Mouse (Mus musculus): ENCODE results near the gene Shoc2.
"Not testable (repeated sequence)": the region's sequence is repeated elsewhere in the genome, so short reads cannot be mapped to it uniquely, and the experiment has no call there.

The Shoc2 gene

DNA sequence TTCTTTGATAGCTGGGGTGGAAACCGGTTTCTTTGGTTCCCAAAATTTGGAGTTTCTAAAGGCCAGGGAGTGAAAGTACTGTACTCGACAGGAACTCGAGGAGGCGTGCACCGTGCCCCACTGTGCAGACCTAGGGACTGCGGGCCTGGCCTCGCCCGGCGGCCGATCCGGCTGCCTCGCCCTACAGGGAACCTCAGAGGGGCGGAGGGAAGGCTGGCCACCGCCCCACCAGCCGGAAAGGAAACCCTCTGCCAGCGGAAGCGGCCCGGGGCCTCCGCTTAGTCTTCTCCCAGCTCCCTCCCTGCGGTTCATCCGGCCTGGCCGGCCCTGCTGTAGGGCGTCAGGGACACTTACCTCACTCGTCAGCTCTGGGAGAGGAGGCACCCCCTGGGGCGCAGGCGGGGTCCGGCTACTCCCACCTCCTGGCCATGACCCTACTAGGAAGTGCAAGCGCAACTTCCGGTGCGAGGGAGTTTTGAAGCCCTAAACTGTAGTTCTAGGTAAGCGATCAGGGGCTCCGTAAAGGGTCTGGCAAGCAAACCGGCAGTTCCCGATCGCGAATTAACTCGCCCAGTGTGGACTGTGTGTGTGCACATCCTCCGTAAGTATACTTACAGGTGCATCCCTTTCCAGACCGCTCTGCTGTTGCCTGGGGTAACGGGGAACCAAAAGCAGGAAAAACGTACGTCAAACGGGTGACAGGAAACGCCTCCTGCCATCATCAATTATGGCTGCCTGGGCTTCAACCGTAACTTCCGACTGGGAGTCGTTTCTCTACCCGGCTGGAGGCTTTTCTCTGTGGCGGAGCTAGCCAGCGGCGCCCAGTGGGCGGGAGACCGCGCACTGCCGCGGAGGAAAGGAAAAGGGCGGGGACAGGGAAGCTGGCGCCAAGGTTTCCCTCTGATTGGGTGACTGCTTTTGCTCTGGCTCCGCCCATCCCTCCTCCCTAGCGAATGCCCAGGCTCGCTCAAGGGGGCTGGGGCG lies at the start of gene Shoc2, which contains the start of gene Bbip1:
TSS of gene Shoc2 (plus strand) at position 505 of the 984 bp plus-strand sequence.
TSS of gene Bbip1 (minus strand) at position 826 of the 984 bp plus-strand sequence.
- peak; percentile 96 to 98 for DNase-seq

- no peak for DNase-seq
These were observed 49.5 kb upstream of the Shoc2 start for GRCm38 (mm10) chr19:53894538-53895121.

- no peak for DNase-seq
These were observed 46.1 kb upstream of the Shoc2 start for GRCm38 (mm10) chr19:53898046-53898445.

- no peak for DNase-seq
These were observed 45.6 kb upstream of the Shoc2 start for GRCm38 (mm10) chr19:53898498-53898897.

DNA sequence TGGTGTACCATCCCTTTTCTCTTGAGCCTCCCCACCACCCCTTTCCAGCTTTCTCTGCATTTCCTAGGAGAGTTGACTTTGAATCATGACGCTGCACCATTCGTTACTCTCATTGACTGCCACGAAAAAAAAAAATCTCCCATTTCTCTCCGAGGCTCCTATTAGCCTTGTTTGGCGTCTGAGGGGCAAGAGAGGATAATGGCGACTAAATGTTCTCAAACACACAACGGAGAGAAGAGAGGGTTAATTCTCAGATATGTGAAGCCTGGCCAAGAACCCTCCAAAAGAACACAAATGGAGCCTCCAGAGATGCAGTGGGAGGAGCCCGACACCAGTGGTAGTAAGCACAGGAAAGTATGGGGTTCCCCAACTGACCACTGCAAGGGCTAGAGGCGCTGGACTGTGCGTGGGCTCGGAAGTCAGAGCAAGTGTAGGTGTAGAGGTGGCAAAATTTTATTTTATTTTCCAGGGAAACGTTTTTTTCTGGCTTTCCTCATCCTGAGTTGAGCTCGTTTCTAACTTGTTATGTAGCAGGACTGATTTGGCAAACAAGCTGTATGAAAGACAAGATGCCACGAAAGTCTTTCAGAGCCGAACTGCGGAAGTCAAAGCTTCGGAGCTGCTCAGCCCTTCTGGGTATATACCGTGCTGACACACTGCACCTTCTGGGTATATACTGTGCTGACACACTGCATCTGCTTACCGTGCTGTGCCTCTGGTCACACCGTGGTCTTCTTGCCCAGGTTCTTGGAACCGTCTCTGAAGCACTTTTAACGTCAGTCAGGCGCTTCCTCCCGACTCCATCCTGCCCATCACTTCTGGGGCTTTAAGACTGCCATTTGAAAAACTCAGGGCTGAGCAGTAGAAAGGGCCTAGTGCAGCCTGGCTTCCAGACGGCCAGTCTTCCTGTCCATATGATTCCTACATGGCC lies 44.9 kb upstream of the Shoc2 start:
- DNase-seq = no peak

DNA sequence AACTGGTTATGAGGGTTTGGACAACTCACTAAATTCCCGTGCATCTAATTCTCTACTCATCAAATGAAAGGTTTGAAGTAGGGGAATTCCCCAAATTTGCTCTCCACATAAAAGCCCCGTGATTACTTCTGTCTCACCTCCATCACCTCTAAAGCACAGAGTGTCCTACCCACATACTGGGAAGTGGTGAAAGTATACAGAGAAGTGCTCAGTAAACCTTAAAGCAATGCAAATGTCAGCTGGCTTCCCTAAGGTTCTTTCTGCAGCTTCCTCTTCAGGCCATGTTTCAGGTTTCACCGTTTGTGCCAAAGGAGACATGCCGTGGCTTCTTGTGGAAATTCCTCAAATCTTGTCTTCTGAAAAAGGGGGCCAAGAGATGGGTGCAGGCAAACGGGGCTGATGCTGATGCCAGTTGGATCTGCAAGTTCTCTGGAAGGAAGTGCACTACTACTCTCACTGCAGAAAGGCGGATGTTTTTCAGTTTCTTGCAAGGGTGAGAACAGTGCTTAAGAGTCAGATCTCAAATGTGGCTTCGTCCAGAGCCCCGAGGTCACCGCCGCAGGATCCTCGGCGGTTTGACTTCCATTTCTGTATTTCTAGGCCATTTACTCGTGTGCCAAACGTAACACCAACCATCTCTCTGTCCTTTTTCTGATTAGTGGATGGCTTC lies 44.0 kb upstream of the Shoc2 start:
- peak; percentile 40 to 57 for DNase-seq

DNA sequence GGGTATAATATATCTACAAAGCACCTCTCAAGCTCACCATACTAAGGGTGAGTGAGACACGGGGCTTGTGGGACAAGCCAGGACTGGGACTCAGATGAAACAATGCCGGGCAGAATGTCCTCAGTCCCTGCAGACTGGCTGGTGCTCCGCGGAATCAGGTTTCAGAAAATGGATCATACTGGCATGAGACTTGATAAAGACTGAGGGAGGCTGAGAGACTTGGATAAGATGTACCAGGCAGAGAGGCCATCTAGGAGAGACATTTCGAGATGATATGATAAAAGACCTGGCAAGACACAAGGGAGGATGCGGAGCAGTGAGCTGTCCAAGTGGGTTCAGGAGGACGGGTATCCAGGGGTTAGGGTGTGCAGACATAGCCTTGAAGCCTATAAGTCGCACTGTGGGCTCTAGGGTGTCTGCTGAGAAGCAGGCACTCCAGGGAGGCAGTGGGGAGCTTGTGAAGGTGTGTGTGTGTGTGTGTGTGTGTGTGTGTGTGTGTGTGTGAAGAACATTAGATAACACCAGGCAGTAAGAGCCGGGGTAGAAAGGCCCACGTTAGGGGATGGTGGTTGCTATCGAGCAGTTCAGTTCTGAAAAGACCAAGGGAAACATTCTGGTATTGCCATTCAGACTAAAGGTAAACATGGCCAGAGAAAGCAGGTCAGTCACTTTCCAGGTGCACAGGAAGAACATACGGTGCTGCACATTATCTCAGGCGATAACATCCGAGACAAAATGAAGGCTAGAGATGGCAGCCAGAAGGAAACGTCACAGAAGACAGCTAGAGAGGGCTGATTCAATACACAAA lies 42.0 kb upstream of the Shoc2 start:
- no peak for DNase-seq

DNA sequence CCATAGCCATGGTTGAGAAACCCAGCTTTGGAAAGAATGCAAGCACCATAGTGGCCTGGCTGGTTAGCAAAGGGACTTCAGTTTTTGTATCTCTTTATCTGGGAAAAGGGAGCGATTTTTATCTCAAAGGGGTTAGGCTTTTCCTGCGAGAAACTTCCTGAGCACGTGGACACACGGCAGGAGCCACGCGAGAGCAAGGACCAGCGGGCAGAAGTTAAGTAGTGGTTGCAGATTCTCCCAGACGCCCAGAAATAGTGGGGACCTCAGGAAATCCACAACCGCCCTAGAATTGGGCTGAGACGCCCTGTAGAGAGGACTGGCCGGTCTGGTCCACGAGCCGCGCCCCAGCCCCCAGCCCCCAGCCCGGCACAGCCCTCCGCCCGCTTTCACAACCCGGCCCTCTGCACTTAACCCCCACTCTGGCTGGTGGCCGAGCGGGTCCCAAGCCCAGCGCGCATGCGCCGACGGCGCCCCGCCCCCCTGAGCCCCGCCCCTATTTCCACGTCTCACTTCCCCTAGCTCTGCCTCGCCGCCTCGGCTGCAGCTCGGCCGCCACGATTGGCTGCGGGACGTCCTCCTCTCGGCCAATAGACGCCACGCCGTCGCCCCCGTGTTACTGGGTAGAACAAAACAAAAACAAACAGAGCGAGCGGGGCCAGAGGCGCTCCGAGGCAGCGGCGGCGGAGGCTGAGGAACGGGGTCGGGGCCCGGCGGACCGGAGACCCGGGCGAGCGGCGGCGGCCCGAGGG lies 41.2 kb upstream of the Shoc2 start:
- DNase-seq = peak; percentile 87 to 95

- peak; percentile 58 to 59 for DNase-seq
These were observed 40.4 kb upstream of the Shoc2 start for GRCm38 (mm10) chr19:53903507-53904321.

- DNase-seq = no peak
These were observed 39.1 kb upstream of the Shoc2 start for GRCm38 (mm10) chr19:53904833-53905480.

DNA sequence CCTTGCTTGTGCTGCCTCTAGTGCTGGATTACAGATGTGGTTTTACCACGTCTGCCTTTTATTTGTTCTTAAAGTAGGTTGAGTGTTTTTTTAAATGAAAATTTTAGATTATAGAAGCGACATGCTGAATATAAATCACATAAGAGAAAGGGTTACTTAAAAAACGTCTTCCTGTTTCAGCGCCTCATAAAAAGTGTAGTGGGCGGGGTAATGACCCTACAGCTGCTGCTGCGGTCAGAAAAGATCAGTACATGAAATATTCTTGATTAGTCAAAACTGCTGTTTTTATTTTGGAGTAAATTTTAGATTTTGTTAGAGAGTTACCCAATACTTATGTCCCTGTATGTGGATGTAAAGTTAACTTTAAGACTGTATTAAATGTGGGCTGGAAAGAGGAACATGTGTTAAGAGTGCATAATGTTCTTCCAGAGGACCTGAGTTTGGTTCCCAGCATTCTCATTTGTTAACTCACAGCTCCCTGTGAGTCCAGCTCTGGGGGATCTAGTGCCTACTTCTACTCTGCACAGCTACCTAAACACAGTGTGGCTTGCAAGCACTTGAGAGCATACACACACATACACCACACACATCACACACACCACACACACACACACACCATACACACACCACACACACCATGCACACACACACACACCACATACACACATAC lies 37.9 kb upstream of the Shoc2 start:
- no peak for DNase-seq

- DNase-seq = not testable (repeated sequence)
These were observed 37.4 kb upstream of the Shoc2 start for GRCm38 (mm10) chr19:53906703-53907070.

- no peak for DNase-seq
These were observed 29.2 kb upstream of the Shoc2 start for GRCm38 (mm10) chr19:53914950-53915349.

DNA sequence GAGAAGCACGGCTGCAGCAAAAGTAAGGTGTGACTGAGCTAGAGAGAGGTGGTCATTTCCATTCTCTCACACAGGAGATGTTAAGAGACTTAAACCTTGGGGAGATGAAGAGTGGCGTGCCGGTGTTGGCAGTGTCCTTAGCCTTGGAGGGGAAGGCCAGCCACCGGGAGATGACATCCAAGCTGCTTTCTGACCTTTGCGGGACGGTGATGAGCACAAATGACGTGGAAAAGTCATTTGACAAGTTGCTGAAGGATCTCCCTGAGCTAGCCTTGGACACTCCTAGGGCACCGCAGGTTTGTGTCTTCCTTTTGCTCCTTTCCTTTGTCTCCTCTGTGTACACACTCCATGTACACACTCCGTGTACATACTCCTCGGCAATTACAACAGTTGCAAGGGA lies 24.6 kb upstream of the Shoc2 start:
- DNase-seq = no peak

- DNase-seq = not testable (repeated sequence)
These were observed 22.1 kb upstream of the Shoc2 start for GRCm38 (mm10) chr19:53921996-53922395.

GRCm38 (mm10) chr19:53925338-53925751 lies 18.8 kb upstream of the Shoc2 start:
- DNase-seq = no peak

GRCm38 (mm10) chr19:53926705-53927104 lies 17.4 kb upstream of the Shoc2 start:
- DNase-seq = no peak

DNA sequence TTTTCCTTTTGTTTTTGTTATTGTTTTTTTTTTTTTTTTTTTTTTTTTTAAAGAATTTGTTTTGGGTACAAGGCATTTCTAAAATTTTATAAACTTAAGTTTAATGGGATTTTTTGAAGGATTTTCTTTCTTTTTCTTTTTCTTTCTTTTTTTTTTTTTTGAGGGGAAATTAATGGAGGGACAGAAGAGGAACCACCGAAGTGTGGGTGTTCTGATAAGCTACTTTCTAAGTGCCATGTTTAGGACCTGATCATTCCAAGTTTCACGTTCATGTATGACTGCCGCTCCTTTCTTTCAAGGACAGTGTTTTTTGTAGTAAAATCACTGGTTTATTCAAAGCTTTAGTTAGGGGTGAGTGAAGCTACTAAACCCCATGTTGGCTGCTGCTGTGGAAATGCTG lies 14.9 kb upstream of the Shoc2 start:
- DNase-seq = no peak

DNA sequence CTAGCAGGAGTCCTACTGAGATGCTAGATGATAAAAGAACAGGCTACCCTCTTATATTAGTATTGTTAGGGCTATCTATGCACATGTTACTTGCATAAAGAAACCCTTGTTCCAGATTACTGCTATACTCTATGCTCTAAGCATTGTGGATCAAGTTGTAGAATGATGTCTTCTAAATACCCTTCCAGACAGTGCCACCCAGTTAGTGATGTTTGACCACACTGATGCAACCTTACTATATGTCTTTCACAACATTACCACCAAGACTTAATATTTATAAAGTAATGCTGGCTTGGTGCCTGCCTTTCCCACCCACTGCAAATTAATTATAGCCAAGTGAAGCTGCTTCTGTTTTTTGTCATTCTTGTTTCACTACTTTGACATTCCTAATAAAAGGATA lies 11.1 kb upstream of the Shoc2 start:
- no peak for DNase-seq

Measured in spleen, adult 18-20 months (tissue).